ENCODE assay signal across 8 mouse cellular contexts in genomic region chr12:111907421-111907891, GRCm38 (mm10). TPM values are rescaled to one million over a fixed set of nuclear protein-coding genes. Genes with fewer than 3 reads are reported as not detected.
DNase-seq lines count a peak whose midpoint lies in the region; ATAC-seq and TF ChIP-seq lines count a peak whose summit lies in the region.

No protein-coding gene starts in this region.

- peak; percentile 53 to 59 for DNase-seq in CD8-positive naive resting alpha-beta T cell, adult 2 months (ENCODE audit: low read depth in 2 of 2, low spot score in 2 of 2)
- peak; percentile 72 to 81 for DNase-seq in heart, postnatal 14 days
- DNase-seq in layer of hippocampus, adult 9-11 months = peak; percentile 47
- DNase-seq in lung, postnatal 36 days = peak; percentile 77
- peak; percentile 71 to 73 for DNase-seq in right cerebral cortex, postnatal 10 days (ENCODE audit: low spot score in 2 of 2)
- peak; percentile 62 for DNase-seq in yolk sac, embryonic 10.5 days (ENCODE audit: low spot score)

- H3K27me3 ChIP-seq in forebrain, embryonic 12.5 days = peaks cover 46% of the 10 kb centered on the region

- under 1% methylated on average over 45 of the region's 63 CpGs for WGBS in forebrain, embryonic 12.5 days

- H3K9me3 ChIP-seq in forebrain, embryonic 12.5 days = no peaks in the 10 kb centered on the region

- peak overlapping the region; percentile 67 for H3K4me3 ChIP-seq in bone marrow macrophage, adult 2 months (ENCODE audit: insufficient read depth, low read length)
- peak overlapping the region; percentile 75 for H3K4me3 ChIP-seq in forebrain, embryonic 12.5 days (replicated peaks)

- TF ChIP-seq POLR2A in bone marrow macrophage, adult 2 months (IDR thresholded peaks at IDR 0.05; ENCODE audit: borderline replicate concordance, low read depth, low read length) = no peak

- peak; percentile 67 for ATAC-seq in forebrain, embryonic 12.5 days (ENCODE audit: low FRiP score)

- H3K27ac ChIP-seq in bone marrow macrophage, adult 2 months (ENCODE audit: insufficient read depth, low read depth, low read length) = no peak overlapping the region
- peak overlapping the region; percentile 83 for H3K27ac ChIP-seq in forebrain, embryonic 12.5 days

- intact Hi-C loops in heart, postnatal 14 days (cut with DNase I) = loop anchor here (2.0 kb wide), 1 partner anchor 29 kb away; no protein-coding TSS in a partner anchor

- H3K4me2 ChIP-seq in forebrain, embryonic 12.5 days = peak overlapping the region; percentile 98

- H3K4me1 ChIP-seq in bone marrow macrophage, adult 2 months (ENCODE audit: control insufficient read depth, insufficient read depth, low read length) = peaks cover 21% of the 10 kb centered on the region
- peaks cover 9% of the 10 kb centered on the region; the same call in 1 of the 2 replicates for H3K4me1 ChIP-seq in forebrain, embryonic 12.5 days

- no peaks in the 10 kb centered on the region for H3K36me3 ChIP-seq in forebrain, embryonic 12.5 days (replicated peaks)

- peak overlapping the region; percentile 88 for H3K9ac ChIP-seq in forebrain, embryonic 12.5 days

- no peak for TF ChIP-seq CTCF in bone marrow macrophage, adult 2 months (IDR thresholded peaks at IDR 0.05; ENCODE audit: low read depth, low read length)

RNA-seq across cellular contexts. Expression of gene Ppp1r13b, which starts 0.5 kb away (rescaled TPM):
- 10.5 and 12.6 TPM in 2 replicates for polyA plus RNA-seq in bone marrow macrophage, adult 2 months (2012; ENCODE audit: insufficient read depth, insufficient read length, missing spikeins)
- polyA plus RNA-seq in forebrain, embryonic 12.5 days (2016; fragmentation: Nextera tagmentation; extraction: Ambion mirVana) = 9.5 and 9.9 TPM in 2 replicates
- 10 to 100 TPM; 21.1 to 21.5 TPM for total RNA-seq in heart, postnatal 14 days (2021)

RNA-seq across cellular contexts. Expression of gene Atp5mpl, which starts 59.3 kb away (rescaled TPM):
- polyA plus RNA-seq in bone marrow macrophage, adult 2 months (2012; ENCODE audit: insufficient read depth, insufficient read length, missing spikeins) = 335 and 339 TPM in 2 replicates
- 590 and 598 TPM in 2 replicates for polyA plus RNA-seq in forebrain, embryonic 12.5 days (2016; fragmentation: Nextera tagmentation; extraction: Ambion mirVana)
- 1,000 to 10,000 TPM; 1,406 to 1,431 TPM for total RNA-seq in heart, postnatal 14 days (2021)
